Mouse (Mus musculus): ENCODE data around the gene Wdr82. TPM values are rescaled to one million over a fixed set of nuclear protein-coding genes. Genes with fewer than 3 reads are reported as not detected.

Gene Wdr82
- polyA plus RNA-seq, 1 experiment from 2014 or later = 40.2 TPM

DNA sequence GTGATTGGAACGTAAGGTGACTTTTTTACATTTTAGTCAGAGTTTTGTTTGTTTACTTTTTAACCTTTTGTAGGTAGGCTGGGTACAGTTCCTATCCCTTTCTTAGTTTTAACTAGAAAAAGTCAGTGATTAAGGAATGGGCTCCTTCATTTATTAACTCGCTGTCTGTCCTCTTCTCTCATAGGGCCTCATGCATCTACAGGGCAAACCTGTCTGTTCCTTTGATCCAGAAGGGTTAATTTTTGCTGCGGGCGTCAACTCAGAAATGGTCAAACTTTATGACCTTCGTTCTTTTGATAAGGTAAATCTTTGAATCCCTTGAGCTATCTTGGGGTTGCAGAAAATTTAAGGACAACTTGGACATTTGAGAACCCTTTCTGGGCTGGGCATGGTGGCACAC is 13.3 kb downstream of the Wdr82 start:
- no peak overlapping the region for H3K4me3 ChIP-seq (replicated peaks; ENCODE audit: low read length)
- peaks cover 99% of the 10 kb centered on the region for H3K36me3 ChIP-seq (replicated peaks; ENCODE audit: control insufficient read depth, insufficient read depth)
- WGBS = 95% methylated on average over 5 of the region's 5 CpGs
- no peaks in the 10 kb centered on the region for H3K9me3 ChIP-seq (ENCODE audit: control insufficient read depth, low read length)
- no peak for ATAC-seq (ENCODE audit: low FRiP score)
- H3K27me3 ChIP-seq (ENCODE audit: control insufficient read depth, insufficient read depth, low read length) = no peaks in the 10 kb centered on the region
- no peak overlapping the region for H3K4me2 ChIP-seq (replicated peaks)
- no peak for DNase-seq (ENCODE audit: low spot score)
- H3K4me1 ChIP-seq (replicated peaks; ENCODE audit: control insufficient read depth, insufficient read depth, low read length) = no peaks in the 10 kb centered on the region
- H3K27ac ChIP-seq = no peak overlapping the region
- no peak overlapping the region for H3K9ac ChIP-seq

- peaks cover 70% of the 10 kb centered on the region for H3K36me3 ChIP-seq (replicated peaks; ENCODE audit: control insufficient read depth, insufficient read depth)
- ATAC-seq (ENCODE audit: low FRiP score) (no peak), DNase-seq (ENCODE audit: low spot score) (no peak)
- no peak overlapping the region for H3K27ac ChIP-seq
- H3K4me3 ChIP-seq (replicated peaks; ENCODE audit: low read length) = no peak overlapping the region
- 100% methylated on average over 1 of the region's 1 CpGs for WGBS
- no peaks in the 10 kb centered on the region for H3K9me3 ChIP-seq (ENCODE audit: control insufficient read depth, low read length)
- H3K27me3 ChIP-seq (ENCODE audit: control insufficient read depth, insufficient read depth, low read length) = no peaks in the 10 kb centered on the region
- no peak overlapping the region for H3K4me2 ChIP-seq (replicated peaks)
- H3K4me1 ChIP-seq (replicated peaks; ENCODE audit: control insufficient read depth, insufficient read depth, low read length) = peaks cover 14% of the 10 kb centered on the region; the same call in 1 of the 2 replicates
- H3K9ac ChIP-seq = no peak overlapping the region
These were observed 20.6 kb downstream of the Wdr82 start for GRCm38 (mm10) chr9:106191355-106191754.

DNA sequence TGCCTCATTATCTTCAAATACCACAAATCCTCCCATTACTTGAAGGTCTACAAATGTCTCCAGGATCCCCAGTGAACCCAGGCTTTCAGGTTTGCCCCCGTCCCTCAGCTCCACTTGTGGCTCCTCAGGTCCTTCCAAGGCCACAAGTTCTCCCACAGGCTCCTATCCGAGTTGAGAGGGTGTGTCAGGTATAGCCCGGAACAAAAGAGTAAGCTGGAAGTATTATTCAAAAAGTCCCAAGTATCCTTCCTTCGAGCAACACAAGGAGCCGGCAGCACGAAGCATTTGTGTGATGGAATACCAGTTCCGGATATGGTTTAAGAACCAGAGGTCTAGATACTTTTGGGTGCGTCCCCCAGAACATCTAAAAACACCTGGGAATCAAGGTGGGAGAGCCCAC is 21.3 kb downstream of the Wdr82 start:
- 94% methylated on average over 8 of the region's 8 CpGs for WGBS
- Histone ChIP-seq H3K27me3 (ENCODE audit: control insufficient read depth, insufficient read depth, low read length) (no peaks in the 10 kb centered on the region), H3K9me3 (ENCODE audit: control insufficient read depth, low read length) (no peaks in the 10 kb centered on the region), H3K9ac (no peak overlapping the region), H3K4me3 (replicated peaks; ENCODE audit: low read length) (no peak overlapping the region), H3K36me3 (replicated peaks; ENCODE audit: control insufficient read depth, insufficient read depth) (peaks cover 64% of the 10 kb centered on the region), H3K27ac (no peak overlapping the region), H3K4me2 (replicated peaks) (no peak overlapping the region), H3K4me1 (replicated peaks; ENCODE audit: control insufficient read depth, insufficient read depth, low read length) (peaks cover 14% of the 10 kb centered on the region; the same call in 1 of the 2 replicates)
- DNase-seq (ENCODE audit: low spot score) (no peak), ATAC-seq (ENCODE audit: low FRiP score) (no peak)

GRCm38 (mm10) chr9:106192998-106193397 is 22.3 kb downstream of the Wdr82 start:
- H3K4me2 ChIP-seq (replicated peaks) = no peak overlapping the region
- H3K27ac ChIP-seq = no peak overlapping the region
- H3K9ac ChIP-seq = no peak overlapping the region
- ATAC-seq (ENCODE audit: low FRiP score) (no peak), DNase-seq (ENCODE audit: low spot score) (no peak)
- WGBS = 96% methylated on average over 1 of the region's 1 CpGs
- H3K36me3 ChIP-seq (replicated peaks; ENCODE audit: control insufficient read depth, insufficient read depth) = peaks cover 54% of the 10 kb centered on the region
- H3K9me3 ChIP-seq (ENCODE audit: control insufficient read depth, low read length) = no peaks in the 10 kb centered on the region
- H3K4me3 ChIP-seq (replicated peaks; ENCODE audit: low read length) = no peak overlapping the region
- H3K4me1 ChIP-seq (replicated peaks; ENCODE audit: control insufficient read depth, insufficient read depth, low read length) = peaks cover 14% of the 10 kb centered on the region; the same call in 1 of the 2 replicates
- no peaks in the 10 kb centered on the region for H3K27me3 ChIP-seq (ENCODE audit: control insufficient read depth, insufficient read depth, low read length)

DNA sequence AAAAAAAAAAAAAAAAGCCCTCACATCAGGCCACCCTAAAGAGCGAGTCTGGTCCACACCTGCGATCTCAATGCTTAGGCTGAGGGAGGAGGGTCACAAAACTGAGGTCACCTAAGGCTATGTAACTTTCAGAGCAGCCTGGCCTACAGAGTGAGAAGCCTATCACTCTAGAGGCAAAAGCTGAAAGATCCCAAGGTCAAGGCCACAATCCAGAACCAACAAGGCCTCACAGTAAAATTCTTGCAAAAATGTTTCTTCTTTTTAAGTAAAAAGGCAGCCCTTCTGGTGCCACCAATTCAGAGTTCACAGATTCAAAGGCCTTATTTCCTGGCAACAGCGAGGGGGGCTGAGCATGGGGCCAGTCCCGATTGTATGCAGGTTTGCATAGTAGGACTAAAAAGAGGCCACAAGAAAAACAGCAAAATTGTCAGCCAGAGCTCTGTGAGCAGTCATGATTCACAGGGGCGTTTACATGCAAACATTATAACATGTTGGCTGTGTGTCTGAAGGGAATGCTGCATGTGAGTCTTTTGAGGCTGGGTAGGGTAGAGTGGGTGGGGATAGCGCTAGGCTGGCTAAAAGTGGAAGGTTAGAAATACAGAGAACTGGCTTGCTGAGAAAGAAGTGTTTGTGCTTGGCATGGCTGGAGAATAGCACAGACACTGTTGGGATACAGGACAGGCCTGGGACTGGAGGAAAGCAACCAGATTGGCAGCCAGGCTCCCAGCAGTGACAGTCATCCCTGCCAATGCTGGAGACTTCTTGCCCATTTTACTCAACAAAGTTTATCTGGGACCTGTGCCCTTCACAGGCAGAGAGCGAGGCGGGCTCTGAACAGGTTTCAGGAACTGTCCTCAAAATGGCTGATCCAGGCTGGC is 23.4 kb downstream of the Wdr82 start:
- Histone ChIP-seq H3K9ac (no peak overlapping the region), H3K4me1 (replicated peaks; ENCODE audit: control insufficient read depth, insufficient read depth, low read length) (peaks cover 14% of the 10 kb centered on the region), H3K27me3 (ENCODE audit: control insufficient read depth, insufficient read depth, low read length) (no peaks in the 10 kb centered on the region), H3K4me3 (replicated peaks; ENCODE audit: low read length) (no peak overlapping the region), H3K9me3 (ENCODE audit: control insufficient read depth, low read length) (no peaks in the 10 kb centered on the region), H3K27ac (no peak overlapping the region), H3K4me2 (replicated peaks) (no peak overlapping the region), H3K36me3 (replicated peaks; ENCODE audit: control insufficient read depth, insufficient read depth) (peaks cover 42% of the 10 kb centered on the region)
- ATAC-seq (ENCODE audit: low FRiP score) = no peak
- DNase-seq (ENCODE audit: low spot score) = no peak
- 96% methylated on average over 8 of the region's 8 CpGs for WGBS

- 0 out of 2 replicates have a peak, but pooled peaks have one; percentile 32 for ATAC-seq (ENCODE audit: low FRiP score)
- no peak overlapping the region for H3K4me2 ChIP-seq (replicated peaks)
- H3K9me3 ChIP-seq (ENCODE audit: control insufficient read depth, low read length) = no peaks in the 10 kb centered on the region
- H3K9ac ChIP-seq = no peak overlapping the region
- peak; percentile 45 for DNase-seq (ENCODE audit: low spot score)
- H3K27me3 ChIP-seq (ENCODE audit: control insufficient read depth, insufficient read depth, low read length) = no peaks in the 10 kb centered on the region
- no peak overlapping the region for H3K4me3 ChIP-seq (replicated peaks; ENCODE audit: low read length)
- WGBS = 66% methylated on average over 8 of the region's 8 CpGs
- peak overlapping the region; percentile 55 for H3K27ac ChIP-seq
- H3K36me3 ChIP-seq (replicated peaks; ENCODE audit: control insufficient read depth, insufficient read depth) = peaks cover 27% of the 10 kb centered on the region
- peaks cover 14% of the 10 kb centered on the region for H3K4me1 ChIP-seq (replicated peaks; ENCODE audit: control insufficient read depth, insufficient read depth, low read length)
These were observed 25.0 kb downstream of the Wdr82 start for GRCm38 (mm10) chr9:106195693-106196092.

GRCm38 (mm10) chr9:106197081-106197713 is 26.5 kb downstream of the Wdr82 start:
- H3K4me2 ChIP-seq (replicated peaks) = no peak overlapping the region
- no peaks in the 10 kb centered on the region for H3K27me3 ChIP-seq (ENCODE audit: control insufficient read depth, insufficient read depth, low read length)
- peaks cover 16% of the 10 kb centered on the region for H3K4me1 ChIP-seq (replicated peaks; ENCODE audit: control insufficient read depth, insufficient read depth, low read length)
- no peaks in the 10 kb centered on the region for H3K9me3 ChIP-seq (ENCODE audit: control insufficient read depth, low read length)
- ATAC-seq (ENCODE audit: low FRiP score) (no peak), DNase-seq (ENCODE audit: low spot score) (no peak)
- WGBS = 97% methylated on average over 3 of the region's 3 CpGs
- no peak overlapping the region for H3K27ac ChIP-seq
- no peak overlapping the region for H3K4me3 ChIP-seq (replicated peaks; ENCODE audit: low read length)
- peaks cover 12% of the 10 kb centered on the region; the same call in 1 of the 2 replicates for H3K36me3 ChIP-seq (replicated peaks; ENCODE audit: control insufficient read depth, insufficient read depth)
- H3K9ac ChIP-seq = no peak overlapping the region

- Histone ChIP-seq H3K27me3 (ENCODE audit: control insufficient read depth, insufficient read depth, low read length) (no peaks in the 10 kb centered on the region), H3K9ac (no peak overlapping the region), H3K4me2 (replicated peaks) (no peak overlapping the region), H3K36me3 (replicated peaks; ENCODE audit: control insufficient read depth, insufficient read depth) (peaks cover 7% of the 10 kb centered on the region; the same call in 1 of the 2 replicates), H3K4me3 (replicated peaks; ENCODE audit: low read length) (no peak overlapping the region), H3K27ac (no peak overlapping the region), H3K9me3 (ENCODE audit: control insufficient read depth, low read length) (no peaks in the 10 kb centered on the region), H3K4me1 (replicated peaks; ENCODE audit: control insufficient read depth, insufficient read depth, low read length) (peaks cover 18% of the 10 kb centered on the region)
- no peak for DNase-seq (ENCODE audit: low spot score)
- WGBS = 96% methylated on average over 9 of the region's 9 CpGs
- ATAC-seq (ENCODE audit: low FRiP score) = no peak
These were observed 27.0 kb downstream of the Wdr82 start for GRCm38 (mm10) chr9:106197732-106198131.

GRCm38 (mm10) chr9:106198962-106199458 is 28.3 kb downstream of the Wdr82 start:
- no peaks in the 10 kb centered on the region for H3K9me3 ChIP-seq (ENCODE audit: control insufficient read depth, low read length)
- ATAC-seq (ENCODE audit: low FRiP score) = peak; percentile 28; the same call in 1 of the 2 replicates
- H3K4me2 ChIP-seq (replicated peaks) = peak overlapping the region; percentile 63
- under 1% methylated on average over 45 of the region's 51 CpGs for WGBS
- peak; percentile 48 for DNase-seq (ENCODE audit: low spot score)
- peaks cover 27% of the 10 kb centered on the region for H3K4me1 ChIP-seq (replicated peaks; ENCODE audit: control insufficient read depth, insufficient read depth, low read length)
- H3K4me3 ChIP-seq (replicated peaks; ENCODE audit: low read length) = peak overlapping the region; percentile 43
- H3K27me3 ChIP-seq (ENCODE audit: control insufficient read depth, insufficient read depth, low read length) = no peaks in the 10 kb centered on the region
- H3K9ac ChIP-seq = peak overlapping the region; percentile 58
- H3K27ac ChIP-seq = no peak overlapping the region
- H3K36me3 ChIP-seq (replicated peaks; ENCODE audit: control insufficient read depth, insufficient read depth) = no peaks in the 10 kb centered on the region
